Mouse (Mus musculus): Measurements from ENCODE around the gene Ip6k1.

Ip6k1 gene

GRCm38 (mm10) chr9:108055061-108055460, 52.8 kb downstream of the Ip6k1 start:
- no peak for ATAC-seq (ENCODE audit: insufficient number of reproducible peaks, low FRiP score, low TSS enrichment)

GRCm38 (mm10) chr9:108055661-108056237, 53.4 kb downstream of the Ip6k1 start:
- no peak for ATAC-seq (ENCODE audit: insufficient number of reproducible peaks, low FRiP score, low TSS enrichment)

- ATAC-seq (ENCODE audit: insufficient number of reproducible peaks, low FRiP score, low TSS enrichment) = no peak
Observed at GRCm38 (mm10) chr9:108056361-108057261, 54.3 kb downstream of the Ip6k1 start.

GRCm38 (mm10) chr9:108057262-108057562, 54.9 kb downstream of the Ip6k1 start:
- no peak for ATAC-seq (ENCODE audit: insufficient number of reproducible peaks, low FRiP score, low TSS enrichment)

- ATAC-seq (ENCODE audit: insufficient number of reproducible peaks, low FRiP score, low TSS enrichment) = no peak
Observed at GRCm38 (mm10) chr9:108058291-108058690, 56.0 kb downstream of the Ip6k1 start.

GRCm38 (mm10) chr9:108062142-108062541, 59.8 kb downstream of the Ip6k1 start:
- ATAC-seq (ENCODE audit: insufficient number of reproducible peaks, low FRiP score, low TSS enrichment) = no peak

- no peak for ATAC-seq (ENCODE audit: insufficient number of reproducible peaks, low FRiP score, low TSS enrichment)
Observed at GRCm38 (mm10) chr9:108063361-108063760, 61.1 kb downstream of the Ip6k1 start.

- peak; percentile 54; the same call in 1 of the 2 replicates for ATAC-seq (ENCODE audit: insufficient number of reproducible peaks, low FRiP score, low TSS enrichment)
Observed at GRCm38 (mm10) chr9:108065491-108066011, 63.2 kb downstream of the Ip6k1 start.

- ATAC-seq (ENCODE audit: insufficient number of reproducible peaks, low FRiP score, low TSS enrichment) = no peak
Observed at GRCm38 (mm10) chr9:108067199-108067598, 64.9 kb downstream of the Ip6k1 start.

GRCm38 (mm10) chr9:108067900-108068299, 65.6 kb downstream of the Ip6k1 start:
- no peak for ATAC-seq (ENCODE audit: insufficient number of reproducible peaks, low FRiP score, low TSS enrichment)

- no peak for ATAC-seq (ENCODE audit: insufficient number of reproducible peaks, low FRiP score, low TSS enrichment)
Observed at GRCm38 (mm10) chr9:108069007-108069406, 66.7 kb downstream of the Ip6k1 start.

GRCm38 (mm10) chr9:108069529-108069928, 67.2 kb downstream of the Ip6k1 start:
- ATAC-seq (ENCODE audit: insufficient number of reproducible peaks, low FRiP score, low TSS enrichment) = no peak

GRCm38 (mm10) chr9:108071801-108072200, 69.5 kb downstream of the Ip6k1 start:
- ATAC-seq (ENCODE audit: insufficient number of reproducible peaks, low FRiP score, low TSS enrichment) = no peak

- peak; percentile 34; the same call in 1 of the 2 replicates for ATAC-seq (ENCODE audit: insufficient number of reproducible peaks, low FRiP score, low TSS enrichment)
Observed at GRCm38 (mm10) chr9:108072481-108072924, 70.2 kb downstream of the Ip6k1 start.

- ATAC-seq (ENCODE audit: insufficient number of reproducible peaks, low FRiP score, low TSS enrichment) = peak; percentile 81
Observed at GRCm38 (mm10) chr9:108073141-108073930, 71.0 kb downstream of the Ip6k1 start.

GRCm38 (mm10) chr9:108080168-108080567, 77.9 kb downstream of the Ip6k1 start, which contains the start of gene Mst1:
Gene Mst1, plus strand, starts transcription at chr9:108080436.
- ATAC-seq (ENCODE audit: insufficient number of reproducible peaks, low FRiP score, low TSS enrichment) = no peak

- no peak for ATAC-seq (ENCODE audit: insufficient number of reproducible peaks, low FRiP score, low TSS enrichment)
Observed at GRCm38 (mm10) chr9:108082549-108082948, 80.2 kb downstream of the Ip6k1 start.

- ATAC-seq (ENCODE audit: insufficient number of reproducible peaks, low FRiP score, low TSS enrichment) = no peak
Observed at GRCm38 (mm10) chr9:108082988-108083431, 80.7 kb downstream of the Ip6k1 start, which contains the start of gene Rnf123. Gene Rnf123, minus strand, starts transcription at chr9:108083346.

- ATAC-seq (ENCODE audit: insufficient number of reproducible peaks, low FRiP score, low TSS enrichment) = no peak
Observed at GRCm38 (mm10) chr9:108083561-108083960, 81.3 kb downstream of the Ip6k1 start.

- no peak for ATAC-seq (ENCODE audit: insufficient number of reproducible peaks, low FRiP score, low TSS enrichment)
Observed at GRCm38 (mm10) chr9:108085261-108085660, 83.0 kb downstream of the Ip6k1 start.

All from cerebellum, adult (tissue).